Mouse (Mus musculus) T-helper 17 cell (primary cell): Measurements from ENCODE around the gene Mbnl1.

ENCODE experiments used
- in situ Hi-C, 2 experiments: fragments of 300-600 bp; cut with MboI, MseI; formaldehyde crosslinking; loops; 1 replicate in 1 of 2; 2 replicates in 1 of 2; pipeline ENCODE4 v1.15.1; 2025; ENCODE audit warnings: high pct_unique_total_duplicates in 2 of 2

Gene Mbnl1

DNA sequence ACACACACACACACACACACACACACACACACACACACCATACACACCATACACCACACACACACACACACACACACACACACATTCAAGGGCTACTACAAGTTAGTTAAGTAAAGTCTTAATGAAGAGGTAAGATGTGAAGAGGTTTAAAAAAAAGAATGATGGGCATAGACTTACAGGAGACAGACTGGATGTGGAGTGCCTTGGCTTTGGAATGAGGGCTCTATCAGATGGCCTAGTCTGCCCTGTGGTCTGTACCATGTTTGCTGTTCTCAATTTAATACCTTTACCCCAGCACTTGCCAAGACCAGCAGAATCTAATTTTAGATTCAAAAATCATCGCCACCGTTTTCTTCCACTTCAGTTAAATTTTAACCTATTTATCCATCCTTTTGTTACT is 41.1 kb downstream of the Mbnl1 start:
- in situ Hi-C loops = loop anchor here (10.0 to 25.0 kb wide), 2 partner anchors 389 to 1426 kb away; no protein-coding TSS in a partner anchor

- in situ Hi-C loops = loop anchor here (10.0 to 25.0 kb wide), 2 partner anchors 391 to 1428 kb away; no protein-coding TSS in a partner anchor
Measured at GRCm38 (mm10) chr3:60515430-60515829, 42.8 kb downstream of the Mbnl1 start.

DNA sequence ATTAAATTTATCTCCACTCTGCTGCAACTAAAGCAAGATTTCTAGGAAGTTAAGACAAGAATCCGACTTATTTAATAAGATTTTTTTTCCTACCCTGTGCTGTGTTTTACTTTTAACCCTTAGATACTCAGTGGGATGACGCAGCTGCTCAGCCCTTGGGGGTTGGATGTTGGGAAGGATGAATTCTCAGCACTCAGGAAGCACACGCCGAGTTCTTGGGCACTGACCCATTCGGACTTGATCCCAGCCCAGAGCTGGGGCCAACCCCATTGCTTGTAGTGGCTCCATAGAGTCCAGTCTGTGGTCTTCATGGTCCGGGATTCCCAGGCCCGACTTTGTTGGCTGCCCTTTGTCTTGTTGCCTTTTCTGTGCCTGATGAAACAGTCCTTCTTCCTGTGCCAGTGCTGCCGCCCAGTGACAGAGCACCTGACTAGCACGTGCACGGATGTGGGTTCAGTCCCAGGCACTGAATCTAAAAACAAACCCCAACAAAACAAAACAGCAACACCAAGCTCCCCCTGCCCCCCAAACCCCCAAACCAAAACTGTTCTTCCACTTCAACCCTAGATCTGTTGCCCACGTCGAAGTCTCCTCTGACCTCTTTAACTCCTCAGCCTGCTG is 43.5 kb downstream of the Mbnl1 start:
- in situ Hi-C loops = loop anchor here (10.0 to 25.0 kb wide), 2 partner anchors 391 to 1429 kb away; no protein-coding TSS in a partner anchor

- in situ Hi-C loops = loop anchor here (10.0 to 25.0 kb wide), 2 partner anchors 393 to 1430 kb away; no protein-coding TSS in a partner anchor
Measured at GRCm38 (mm10) chr3:60517234-60517787, 44.7 kb downstream of the Mbnl1 start.

- in situ Hi-C loops = loop anchor here (10.0 to 25.0 kb wide), 2 partner anchors 395 to 1432 kb away; no protein-coding TSS in a partner anchor
Measured at GRCm38 (mm10) chr3:60519337-60519736, 46.7 kb downstream of the Mbnl1 start.

DNA sequence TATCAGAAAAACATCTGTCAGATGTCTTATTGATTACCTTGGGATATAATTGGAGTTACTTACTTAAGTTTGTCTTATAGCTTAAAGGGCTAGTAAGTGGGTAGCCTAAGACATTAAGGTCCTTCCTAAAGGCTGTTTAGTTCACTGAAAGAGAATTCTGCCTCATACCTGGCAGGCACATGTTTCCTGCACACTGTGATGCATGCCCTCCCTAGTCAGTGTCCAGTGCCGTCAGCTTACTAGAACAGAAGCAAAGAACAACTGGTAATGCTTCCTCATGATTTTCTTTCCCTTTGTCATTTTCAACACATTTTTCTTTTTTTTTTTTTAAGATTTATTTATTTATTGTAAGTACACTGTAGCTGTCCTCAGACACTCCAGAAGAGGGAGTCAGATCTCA is 51.5 kb downstream of the Mbnl1 start:
- in situ Hi-C loops = loop anchor here in 1 of 2 experiments (25.0 kb wide), 1 partner anchor 1437 kb away; no protein-coding TSS in a partner anchor

DNA sequence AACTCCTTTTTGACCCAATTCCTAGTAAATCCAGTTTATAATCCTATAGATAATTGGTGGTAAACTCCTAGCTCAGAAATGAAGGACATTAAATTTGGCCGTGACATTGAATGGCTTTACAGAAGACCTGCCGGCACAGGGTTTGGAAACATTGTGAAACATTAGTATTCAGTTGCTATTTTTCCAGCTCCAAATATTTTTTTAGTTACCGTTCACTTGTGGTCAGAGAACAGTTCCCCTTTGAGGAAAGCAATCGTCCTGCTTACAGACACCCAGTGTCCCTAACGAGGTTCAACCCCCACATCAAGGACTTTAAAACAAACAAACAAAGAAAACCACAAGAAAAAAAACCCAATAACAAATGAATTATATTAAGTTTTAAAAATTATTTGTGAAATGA is 58.7 kb downstream of the Mbnl1 start:
- in situ Hi-C loops = loop anchor here (5.0 to 25.0 kb wide), 2 partner anchors 49 to 1994 kb away; partner anchors contain the start of genes Eif2a (in 1 of the 2) and Serp1 (in 1 of the 2)

GRCm38 (mm10) chr3:60531826-60532225 is 59.2 kb downstream of the Mbnl1 start:
- in situ Hi-C loops = loop anchor here (5.0 to 25.0 kb wide), 2 partner anchors 50 to 1995 kb away; partner anchors contain the start of genes Eif2a (in 1 of the 2) and Serp1 (in 1 of the 2)

- in situ Hi-C loops = loop anchor here in 1 of 2 experiments (25.0 kb wide), 1 partner anchor 1998 kb away; the partner anchor contains the start of genes Eif2a and Serp1
Measured at GRCm38 (mm10) chr3:60535224-60535623, 62.6 kb downstream of the Mbnl1 start.

- in situ Hi-C loops = loop anchor here in 1 of 2 experiments (25.0 kb wide), 1 partner anchor 2000 kb away; the partner anchor contains the start of genes Eif2a and Serp1
Measured at GRCm38 (mm10) chr3:60537063-60537462, 64.4 kb downstream of the Mbnl1 start.

DNA sequence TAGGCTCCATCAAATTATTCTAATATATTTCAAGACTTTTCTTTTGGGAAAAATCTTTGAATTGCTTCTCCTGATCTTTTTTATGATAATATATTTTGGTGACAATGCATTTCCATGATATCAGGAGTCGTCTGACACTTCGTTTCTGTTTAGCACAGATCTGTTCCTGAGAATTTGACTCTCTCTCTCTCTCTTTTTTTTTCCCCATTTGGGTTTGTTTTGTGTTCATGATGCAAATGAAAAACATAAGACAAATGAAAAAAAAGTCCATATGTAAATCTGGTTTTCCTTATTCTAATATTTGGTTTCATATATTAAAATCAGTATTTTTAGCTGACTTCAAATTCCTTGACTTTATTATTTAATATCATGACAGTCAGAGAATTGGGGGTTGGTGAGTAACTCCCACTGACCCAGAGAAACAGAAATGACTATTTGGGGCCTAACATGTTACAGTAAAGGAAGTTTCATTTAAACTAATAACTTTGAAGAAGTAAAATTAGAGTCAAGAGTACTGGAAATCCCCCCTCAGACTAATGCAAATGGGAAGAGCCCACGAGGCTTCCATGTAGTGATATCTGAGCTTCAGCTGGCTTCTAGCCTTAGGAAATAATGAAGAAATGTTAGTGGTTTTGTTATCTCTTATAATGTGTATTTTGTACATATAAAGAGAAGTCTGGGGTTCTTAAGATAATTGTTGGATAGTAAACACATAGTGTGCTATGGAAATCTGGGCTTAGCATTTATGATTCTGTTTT is 65.8 kb downstream of the Mbnl1 start:
- in situ Hi-C loops = loop anchor here in 1 of 2 experiments (25.0 kb wide), 1 partner anchor 2001 kb away; the partner anchor contains the start of genes Eif2a and Serp1

GRCm38 (mm10) chr3:60541121-60541520 is 68.5 kb downstream of the Mbnl1 start:
- in situ Hi-C loops = loop anchor here (10.0 to 25.0 kb wide), 2 partner anchors 1316 to 2004 kb away; partner anchors contain the start of genes Eif2a (in 1 of the 2) and Serp1 (in 1 of the 2)

- in situ Hi-C loops = loop anchor here (5.0 to 25.0 kb wide), 3 partner anchors 679 to 2009 kb away; partner anchors contain the start of genes Eif2a (in 1 of the 2) and Serp1 (in 1 of the 2)
Measured at GRCm38 (mm10) chr3:60546196-60546595, 73.6 kb downstream of the Mbnl1 start.

GRCm38 (mm10) chr3:60546904-60547303 is 74.3 kb downstream of the Mbnl1 start:
- in situ Hi-C loops = loop anchor here (5.0 to 25.0 kb wide), 3 partner anchors 680 to 2010 kb away; partner anchors contain the start of genes Eif2a (in 1 of the 2) and Serp1 (in 1 of the 2)

DNA sequence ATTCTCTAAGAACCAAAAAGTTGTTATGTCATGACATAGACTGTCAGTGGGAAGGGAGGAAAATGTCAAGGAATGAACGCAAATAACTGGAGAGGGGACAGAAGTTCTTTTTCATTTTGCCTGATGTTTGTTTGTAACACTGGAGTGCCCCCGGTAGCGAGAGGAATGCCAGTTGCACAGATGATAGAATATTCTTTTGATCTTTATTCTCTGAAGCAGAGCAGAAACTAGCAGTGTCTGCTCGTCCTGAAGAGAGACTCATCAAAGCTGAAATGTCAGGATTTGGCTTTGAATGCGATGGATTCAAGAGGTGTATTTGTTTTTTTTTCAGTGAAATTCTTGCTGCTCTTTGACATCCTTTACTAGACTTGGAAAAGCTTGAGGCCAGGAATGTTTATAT is 77.9 kb downstream of the Mbnl1 start:
- in situ Hi-C loops = no loop called here

- in situ Hi-C loops = no loop called here
Measured at GRCm38 (mm10) chr3:60551650-60552049, 79.0 kb downstream of the Mbnl1 start.

GRCm38 (mm10) chr3:60553011-60553410 is 80.4 kb downstream of the Mbnl1 start:
- in situ Hi-C loops = no loop called here

GRCm38 (mm10) chr3:60556596-60556995 is 84.0 kb downstream of the Mbnl1 start:
- in situ Hi-C loops = no loop called here

DNA sequence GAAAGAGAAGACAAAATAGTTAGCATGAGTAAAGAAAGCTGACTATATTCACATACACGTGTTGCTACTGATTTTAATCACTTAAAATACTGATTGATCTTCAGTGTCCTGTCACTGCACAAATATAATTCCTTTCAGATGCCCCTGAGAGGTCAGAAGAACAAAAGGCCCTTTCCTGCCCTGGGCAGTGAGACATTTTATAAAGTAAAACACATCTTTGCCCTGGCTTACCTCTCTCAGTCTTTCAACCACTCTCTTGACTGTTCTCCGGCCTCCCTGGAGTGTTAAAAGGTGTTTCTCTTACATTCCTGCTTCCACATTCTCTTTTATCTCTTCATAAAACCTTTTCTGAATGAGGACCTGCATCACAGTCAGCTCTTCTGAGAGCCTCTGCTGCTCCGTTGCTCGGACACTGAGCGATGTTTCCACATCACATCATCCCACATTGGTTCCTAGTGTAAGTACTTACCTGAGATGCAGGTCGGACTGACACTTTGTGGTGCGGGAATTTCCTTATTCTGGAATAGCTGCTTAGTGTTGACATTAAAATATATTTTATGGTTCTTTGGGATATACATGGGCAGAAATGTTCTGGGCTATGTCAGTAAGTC is 85.7 kb downstream of the Mbnl1 start:
- in situ Hi-C loops = no loop called here

DNA sequence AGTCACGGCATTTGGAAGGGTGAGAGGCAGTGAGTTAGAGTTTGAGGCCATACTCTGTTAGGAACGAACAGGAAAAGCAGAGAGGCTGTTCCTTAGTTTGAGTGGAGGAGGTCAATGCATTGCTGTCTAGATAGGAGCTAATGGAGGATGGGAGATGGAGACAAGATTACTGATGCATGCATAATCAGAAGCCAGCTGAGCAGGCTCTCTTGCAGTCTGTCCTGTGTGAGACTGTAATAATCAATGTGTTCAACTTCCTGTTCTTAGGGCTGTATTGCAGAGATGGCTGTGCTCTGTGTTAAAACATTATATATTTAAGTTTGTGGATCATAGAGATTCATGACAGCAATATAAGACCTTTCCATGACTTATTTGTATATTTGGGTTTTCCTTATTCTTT is 87.1 kb downstream of the Mbnl1 start:
- in situ Hi-C loops = loop anchor here in 1 of 2 experiments (5.0 kb wide), 1 partner anchor 38 kb away; no protein-coding TSS in a partner anchor
